Mouse (Mus musculus): ENCODE measurements around the gene Ddx43. TPM values are rescaled to one million over a fixed set of nuclear protein-coding genes. Genes with fewer than 3 reads are reported as not detected.

Ddx43 gene
- total and polyA plus RNA-seq, 2 experiments from 2014 or later: 0.31 TPM; not detected in 1

DNA sequence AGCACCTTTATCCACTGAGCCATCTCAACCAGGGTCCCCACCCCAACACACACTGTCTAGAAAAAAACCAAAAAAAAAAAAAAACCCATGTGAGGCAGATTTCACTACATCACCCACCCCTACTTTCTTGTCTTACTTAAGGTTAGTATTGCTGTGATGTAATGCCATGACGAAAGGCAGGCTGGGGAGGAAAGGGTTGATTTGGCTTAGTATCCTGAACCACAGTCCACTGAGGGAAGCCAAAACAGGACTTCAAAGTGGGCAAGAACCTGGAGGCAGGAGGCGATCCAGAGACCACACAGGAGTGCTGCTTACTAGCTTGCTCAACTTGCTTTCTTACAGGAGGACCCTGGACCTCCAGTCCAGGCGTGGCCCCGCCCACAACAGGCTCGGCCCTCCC, 54.8 kb downstream of the Ddx43 start:
- TF ChIP-seq CTCF (IDR thresholded peaks at IDR 0.05): no peak
- Histone ChIP-seq H3K36me3 (ENCODE audit: insufficient read depth, low read length) (peaks cover 19% of the 10 kb centered on the region), H3K4me1 (ENCODE audit: insufficient read depth, low read length) (peaks cover 6% of the 10 kb centered on the region; the same call in 1 of the 2 replicates), H3K4me3 (ENCODE audit: low read depth, low read length) (no peak overlapping the region), H3K4me2 (ENCODE audit: low read depth, low read length, poor library complexity, severe bottlenecking) (no peak overlapping the region), H3K27ac (ENCODE audit: low read depth, low read length) (no peak overlapping the region), H3K9me3 (ENCODE audit: low read length) (no peaks in the 10 kb centered on the region), H3K27me3 (ENCODE audit: insufficient read depth, low read length) (0 out of 2 replicates have a peak, but pooled peaks cover 9% of the 10 kb centered on the region), H3K9ac (replicated peaks; ENCODE audit: low read length, poor library complexity, severe bottlenecking) (no peak overlapping the region)
- no peak for ATAC-seq (ENCODE audit: low FRiP score)
- DNase-seq (ENCODE audit: low spot score): no peak
- 81% methylated on average over 5 of the region's 5 CpGs for WGBS

DNA sequence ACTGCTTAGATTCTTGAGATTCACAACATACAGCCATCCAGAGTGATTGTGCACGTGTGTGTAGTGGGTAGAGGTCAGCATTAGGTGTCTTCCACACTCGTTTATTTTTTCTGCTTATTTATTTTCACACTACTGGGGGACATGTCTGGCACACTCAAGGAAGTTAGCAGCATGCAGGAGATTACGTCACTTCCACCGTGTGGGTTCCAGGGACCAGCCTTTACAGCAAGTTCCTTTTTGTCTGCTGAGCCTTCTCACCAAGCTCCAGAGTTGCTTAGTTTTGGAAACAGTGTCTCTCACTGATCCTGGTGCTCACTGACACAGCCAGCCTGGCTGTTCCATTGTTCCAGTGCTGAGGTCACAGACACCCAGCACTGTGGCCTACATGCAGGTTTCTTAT, 55.8 kb downstream of the Ddx43 start:
- WGBS: 87% methylated on average over 4 of the region's 4 CpGs

DNA sequence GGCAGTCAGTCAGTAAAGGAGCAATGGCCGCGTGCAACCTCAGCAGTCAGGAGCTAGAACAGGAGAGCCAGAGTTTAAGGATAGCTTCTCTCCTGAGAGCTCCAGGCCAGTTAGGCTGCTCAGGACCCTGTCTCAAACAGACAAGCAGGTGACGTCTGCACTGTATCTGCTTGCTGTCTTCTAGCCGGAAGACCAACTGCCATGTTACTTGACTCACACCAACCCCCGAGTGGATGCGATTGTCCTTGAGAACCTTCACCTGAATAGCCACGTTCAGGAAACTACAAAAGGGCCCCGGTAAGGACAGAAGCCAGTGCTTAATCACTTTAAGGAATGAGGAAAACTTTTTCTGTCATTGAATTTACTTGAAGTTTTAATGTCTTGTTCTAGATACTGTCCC, 61.4 kb downstream of the Ddx43 start:
- peaks cover 39% of the 10 kb centered on the region for H3K36me3 ChIP-seq (ENCODE audit: insufficient read depth, low read length)
- WGBS: 89% methylated on average over 8 of the region's 8 CpGs

More for the DNA sequence above, 55.8 kb downstream of the Ddx43 start:
- peaks cover 19% of the 10 kb centered on the region for H3K36me3 ChIP-seq (ENCODE audit: insufficient read depth, low read length)
- no peaks in the 10 kb centered on the region for H3K9me3 ChIP-seq (ENCODE audit: low read length)
- peaks cover 6% of the 10 kb centered on the region; the same call in 1 of the 2 replicates for H3K4me1 ChIP-seq (ENCODE audit: insufficient read depth, low read length)
- no peak overlapping the region for H3K4me2 ChIP-seq (ENCODE audit: low read depth, low read length, poor library complexity, severe bottlenecking)
- no peak for TF ChIP-seq CTCF (IDR thresholded peaks at IDR 0.05)
- ATAC-seq (ENCODE audit: low FRiP score) (no peak), DNase-seq (ENCODE audit: low spot score) (no peak)
- no peak overlapping the region for H3K27ac ChIP-seq (ENCODE audit: low read depth, low read length)
- no peaks in the 10 kb centered on the region for H3K27me3 ChIP-seq (ENCODE audit: insufficient read depth, low read length)
- H3K9ac ChIP-seq (replicated peaks; ENCODE audit: low read length, poor library complexity, severe bottlenecking): no peak overlapping the region
- no peak overlapping the region for H3K4me3 ChIP-seq (ENCODE audit: low read depth, low read length)

DNA sequence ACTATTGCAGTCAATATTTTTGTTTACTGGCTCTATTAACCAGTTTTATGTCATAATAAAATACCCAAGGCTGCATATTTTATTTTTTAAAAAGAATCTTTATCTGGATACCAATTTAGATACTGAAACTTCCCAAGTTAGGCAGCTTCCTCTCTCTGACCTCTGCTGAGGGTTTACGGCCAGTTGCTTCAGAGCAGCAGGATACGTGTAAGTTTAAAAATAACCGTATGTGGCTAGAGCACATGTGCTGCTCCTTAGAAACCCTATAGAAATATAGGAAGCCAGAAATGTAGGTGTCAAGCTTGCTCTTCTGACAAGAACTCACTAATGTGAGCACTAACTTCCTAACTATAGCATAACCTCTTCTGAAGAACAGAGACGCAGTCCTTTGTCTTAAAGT, 67.8 kb downstream of the Ddx43 start:
- H3K4me2 ChIP-seq (ENCODE audit: low read depth, low read length, poor library complexity, severe bottlenecking): no peak overlapping the region
- no peaks in the 10 kb centered on the region for H3K27me3 ChIP-seq (ENCODE audit: insufficient read depth, low read length)
- no peak for DNase-seq (ENCODE audit: low spot score)
- H3K4me3 ChIP-seq (ENCODE audit: low read depth, low read length): no peak overlapping the region
- no peaks in the 10 kb centered on the region for H3K9me3 ChIP-seq (ENCODE audit: low read length)
- WGBS: 91% methylated on average over 4 of the region's 4 CpGs
- no peak for ATAC-seq (ENCODE audit: low FRiP score)
- no peaks in the 10 kb centered on the region for H3K4me1 ChIP-seq (ENCODE audit: insufficient read depth, low read length)
- H3K36me3 ChIP-seq (ENCODE audit: insufficient read depth, low read length): peaks cover 35% of the 10 kb centered on the region
- H3K9ac ChIP-seq (replicated peaks; ENCODE audit: low read length, poor library complexity, severe bottlenecking): no peak overlapping the region
- H3K27ac ChIP-seq (ENCODE audit: low read depth, low read length): no peak overlapping the region
- TF ChIP-seq CTCF (IDR thresholded peaks at IDR 0.05): no peak

More for the DNA sequence above, 61.4 kb downstream of the Ddx43 start:
- ATAC-seq (ENCODE audit: low FRiP score) (no peak), DNase-seq (ENCODE audit: low spot score) (no peak)
- H3K27me3 ChIP-seq (ENCODE audit: insufficient read depth, low read length): no peaks in the 10 kb centered on the region
- no peak overlapping the region for H3K4me2 ChIP-seq (ENCODE audit: low read depth, low read length, poor library complexity, severe bottlenecking)
- no peak overlapping the region for H3K4me3 ChIP-seq (ENCODE audit: low read depth, low read length)
- no peak overlapping the region for H3K9ac ChIP-seq (replicated peaks; ENCODE audit: low read length, poor library complexity, severe bottlenecking)
- H3K9me3 ChIP-seq (ENCODE audit: low read length): no peaks in the 10 kb centered on the region
- no peaks in the 10 kb centered on the region for H3K4me1 ChIP-seq (ENCODE audit: insufficient read depth, low read length)
- H3K27ac ChIP-seq (ENCODE audit: low read depth, low read length): no peak overlapping the region
- no peak for TF ChIP-seq CTCF (IDR thresholded peaks at IDR 0.05)

DNA sequence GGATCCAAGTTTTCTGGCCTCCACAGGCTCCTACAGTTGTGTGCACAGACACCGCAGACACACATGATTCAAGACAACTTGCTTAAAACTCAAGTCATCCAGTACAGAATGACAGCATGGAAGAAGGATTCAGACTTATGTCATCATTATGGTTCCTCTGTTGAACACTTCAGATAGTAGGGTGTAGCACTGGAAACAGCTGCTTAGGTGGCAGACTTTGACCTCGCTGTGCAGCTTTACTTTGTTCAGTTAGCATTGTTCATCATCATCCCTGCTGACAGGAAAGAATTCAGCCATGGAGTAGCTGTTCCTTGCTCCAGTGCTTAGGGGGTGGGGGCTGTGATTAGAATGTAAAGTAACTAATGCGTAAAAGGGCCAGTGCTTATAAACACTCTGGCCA, 70.1 kb downstream of the Ddx43 start:
- Histone ChIP-seq H3K4me2 (ENCODE audit: low read depth, low read length, poor library complexity, severe bottlenecking) (no peak overlapping the region), H3K27me3 (ENCODE audit: insufficient read depth, low read length) (no peaks in the 10 kb centered on the region), H3K4me3 (ENCODE audit: low read depth, low read length) (no peak overlapping the region), H3K9me3 (ENCODE audit: low read length) (no peaks in the 10 kb centered on the region), H3K36me3 (ENCODE audit: insufficient read depth, low read length) (peaks cover 30% of the 10 kb centered on the region), H3K4me1 (ENCODE audit: insufficient read depth, low read length) (no peaks in the 10 kb centered on the region), H3K9ac (replicated peaks; ENCODE audit: low read length, poor library complexity, severe bottlenecking) (no peak overlapping the region), H3K27ac (ENCODE audit: low read depth, low read length) (no peak overlapping the region)
- DNase-seq (ENCODE audit: low spot score) (no peak), ATAC-seq (ENCODE audit: low FRiP score) (no peak)
- 87% methylated on average over 3 of the region's 3 CpGs for WGBS
- no peak for TF ChIP-seq CTCF (IDR thresholded peaks at IDR 0.05)

Other genes with a start within 250 kb of the Ddx43 start
- 12.9 and 17.1 TPM in 2 replicates for gene Gsta4, start 213.0 kb upstream of the Ddx43 start, total RNA-seq (2014; rRNA removed)
- gene Gsta4, start 213.0 kb upstream of the Ddx43 start, polyA plus RNA-seq (2015; fragmentation: Nextera tagmentation; extraction: Ambion mirVana): 25.1 and 28.2 TPM in 2 replicates
- not detected in 2 replicates for gene Gsta1, start 165.1 kb upstream of the Ddx43 start, total RNA-seq (2014; rRNA removed)
- not detected in 2 replicates for gene Gsta1, start 165.1 kb upstream of the Ddx43 start, polyA plus RNA-seq (2015; fragmentation: Nextera tagmentation; extraction: Ambion mirVana)
- not detected in 2 replicates for gene Gm3776, start 138.6 kb upstream of the Ddx43 start, total RNA-seq (2014; rRNA removed)
- gene Gm3776, start 138.6 kb upstream of the Ddx43 start, polyA plus RNA-seq (2015; fragmentation: Nextera tagmentation; extraction: Ambion mirVana): not detected in 2 replicates
- gene Gm10639, start 105.9 kb upstream of the Ddx43 start, total RNA-seq (2014; rRNA removed): not detected in 2 replicates
- not detected in 2 replicates for gene Gm10639, start 105.9 kb upstream of the Ddx43 start, polyA plus RNA-seq (2015; fragmentation: Nextera tagmentation; extraction: Ambion mirVana)
- gene Omt2a, start 81.0 kb upstream of the Ddx43 start, total RNA-seq (2014; rRNA removed): not detected in 2 replicates
- gene Omt2a, start 81.0 kb upstream of the Ddx43 start, polyA plus RNA-seq (2015; fragmentation: Nextera tagmentation; extraction: Ambion mirVana): not detected in 2 replicates
- not detected in 2 replicates for gene Omt2b, start 68.2 kb upstream of the Ddx43 start, total RNA-seq (2014; rRNA removed)
- not detected in 2 replicates for gene Omt2b, start 68.2 kb upstream of the Ddx43 start, polyA plus RNA-seq (2015; fragmentation: Nextera tagmentation; extraction: Ambion mirVana)
- not detected in 2 replicates for gene Gsta2, start 40.0 kb upstream of the Ddx43 start, total RNA-seq (2014; rRNA removed)
- not detected in 2 replicates for gene Gsta2, start 40.0 kb upstream of the Ddx43 start, polyA plus RNA-seq (2015; fragmentation: Nextera tagmentation; extraction: Ambion mirVana)
- gene Dppa5a, start 27.6 kb upstream of the Ddx43 start, total RNA-seq (2014; rRNA removed): 0.90 and 3.1 TPM in 2 replicates
- 9.5 TPM in 2 replicates for gene Dppa5a, start 27.6 kb upstream of the Ddx43 start, polyA plus RNA-seq (2015; fragmentation: Nextera tagmentation; extraction: Ambion mirVana)
- 6.0 and 6.1 TPM in 2 replicates for gene Ooep, start 17.1 kb upstream of the Ddx43 start, total RNA-seq (2014; rRNA removed)
- 5.0 and 5.3 TPM in 2 replicates for gene Ooep, start 17.1 kb upstream of the Ddx43 start, polyA plus RNA-seq (2015; fragmentation: Nextera tagmentation; extraction: Ambion mirVana)
- gene Cgas, start 47.5 kb downstream of the Ddx43 start, total RNA-seq (2014; rRNA removed): 0.55 and 0.71 TPM in 2 replicates
- 0.56 and 0.74 TPM in 2 replicates for gene Cgas, start 47.5 kb downstream of the Ddx43 start, polyA plus RNA-seq (2015; fragmentation: Nextera tagmentation; extraction: Ambion mirVana)
- 27.1 and 27.5 TPM in 2 replicates for gene Mto1, start 52.4 kb downstream of the Ddx43 start, total RNA-seq (2014; rRNA removed)
- gene Mto1, start 52.4 kb downstream of the Ddx43 start, polyA plus RNA-seq (2015; fragmentation: Nextera tagmentation; extraction: Ambion mirVana): 18.5 and 18.7 TPM in 2 replicates
- gene Gm17324, start 53.0 kb downstream of the Ddx43 start, total RNA-seq (2014; rRNA removed): 0.47 and 5.4 TPM in 2 replicates
- 3.7 and 4.1 TPM in 2 replicates for gene Gm17324, start 53.0 kb downstream of the Ddx43 start, polyA plus RNA-seq (2015; fragmentation: Nextera tagmentation; extraction: Ambion mirVana)
- gene Eef1a1, start 93.4 kb downstream of the Ddx43 start, total RNA-seq (2014; rRNA removed): 6,169 and 7,035 TPM in 2 replicates
- 2,410 and 2,461 TPM in 2 replicates for gene Eef1a1, start 93.4 kb downstream of the Ddx43 start, polyA plus RNA-seq (2015; fragmentation: Nextera tagmentation; extraction: Ambion mirVana)
- gene Slc17a5, start 192.3 kb downstream of the Ddx43 start, total RNA-seq (2014; rRNA removed): 14.7 and 15.1 TPM in 2 replicates
- gene Slc17a5, start 192.3 kb downstream of the Ddx43 start, polyA plus RNA-seq (2015; fragmentation: Nextera tagmentation; extraction: Ambion mirVana): 12.8 and 16.8 TPM in 2 replicates
- gene Cd109, start 219.8 kb downstream of the Ddx43 start, total RNA-seq (2014; rRNA removed): 2.4 and 4.2 TPM in 2 replicates
- 0.86 and 1.1 TPM in 2 replicates for gene Cd109, start 219.8 kb downstream of the Ddx43 start, polyA plus RNA-seq (2015; fragmentation: Nextera tagmentation; extraction: Ambion mirVana)